Mouse (Mus musculus) G1E-ER4 (cell line): ENCODE measurements around the gene Cldn3. TPM values are rescaled to one million over a fixed set of nuclear protein-coding genes. Genes with fewer than 3 reads are reported as not detected.

Experiments used
- GATA1 ChIP-seq: IDR thresholded peaks from one replicate; pipeline ENCODE4 v1.8.0; 2012; ENCODE audit warnings: low read length, inconsistent platforms
- polyA plus RNA-seq: library from polyadenylated mRNA; stranded (reverse); fragments of >175 nt; gene quantifications from 2 replicates; pipeline ENCODE4 v1.2.3, GENCODE M21; 2012

Cldn3 gene
- polyA plus RNA-seq, 1 experiment = not detected

- no peak for TF ChIP-seq GATA1
Measured at GRCm38 (mm10) chr5:134983771-134984170, 2.2 kb upstream of the Cldn3 start.

GRCm38 (mm10) chr5:134986298-134987268, 569 bp downstream of the Cldn3 start:
- TF ChIP-seq GATA1 = no peak

- TF ChIP-seq GATA1 = no peak
Measured at GRCm38 (mm10) chr5:134989166-134989565, 3.2 kb downstream of the Cldn3 start.

- no peak for TF ChIP-seq GATA1
Measured at GRCm38 (mm10) chr5:134989741-134990140, 3.7 kb downstream of the Cldn3 start.

- no peak for TF ChIP-seq GATA1
Measured at GRCm38 (mm10) chr5:134992566-134992965, 6.6 kb downstream of the Cldn3 start.

- no peak for TF ChIP-seq GATA1
Measured at GRCm38 (mm10) chr5:134998359-134998758, 12.3 kb downstream of the Cldn3 start.

GRCm38 (mm10) chr5:134999797-135000196, 13.8 kb downstream of the Cldn3 start:
- no peak for TF ChIP-seq GATA1

- TF ChIP-seq GATA1 = no peak
Measured at GRCm38 (mm10) chr5:135000751-135001150, 14.7 kb downstream of the Cldn3 start.

- no peak for TF ChIP-seq GATA1
Measured at GRCm38 (mm10) chr5:135001309-135001708, 15.3 kb downstream of the Cldn3 start.

- no peak for TF ChIP-seq GATA1
Measured at GRCm38 (mm10) chr5:135002151-135002550, 16.1 kb downstream of the Cldn3 start.

GRCm38 (mm10) chr5:135007802-135008571, 22.0 kb downstream of the Cldn3 start:
- no peak for TF ChIP-seq GATA1

- no peak for TF ChIP-seq GATA1
Measured at GRCm38 (mm10) chr5:135008671-135009589, 22.9 kb downstream of the Cldn3 start, which contains the start of gene Abhd11. Gene Abhd11 (plus strand): TSS chr5:135009152.

GRCm38 (mm10) chr5:135009590-135010319, 23.7 kb downstream of the Cldn3 start:
- no peak for TF ChIP-seq GATA1

GRCm38 (mm10) chr5:135010320-135010709, 24.3 kb downstream of the Cldn3 start:
- no peak for TF ChIP-seq GATA1
